Mouse (Mus musculus): ENCODE measurements around the gene Cenph.

GRCm38 (mm10) chr13:100776710-100777109 lies 1.0 kb upstream of the Cenph start:
- TF ChIP-seq POLR2A (IDR thresholded peaks at IDR 0.05; ENCODE audit: low read depth, low read length) (no peak), CTCF (IDR thresholded peaks at IDR 0.05; ENCODE audit: borderline replicate concordance, insufficient read depth, low read length) (no peak)

Data from embryonic fibroblast, embryonic 13.5 days (primary cell).